Mouse (Mus musculus): ENCODE measurements around the gene Klf5.

DNA sequence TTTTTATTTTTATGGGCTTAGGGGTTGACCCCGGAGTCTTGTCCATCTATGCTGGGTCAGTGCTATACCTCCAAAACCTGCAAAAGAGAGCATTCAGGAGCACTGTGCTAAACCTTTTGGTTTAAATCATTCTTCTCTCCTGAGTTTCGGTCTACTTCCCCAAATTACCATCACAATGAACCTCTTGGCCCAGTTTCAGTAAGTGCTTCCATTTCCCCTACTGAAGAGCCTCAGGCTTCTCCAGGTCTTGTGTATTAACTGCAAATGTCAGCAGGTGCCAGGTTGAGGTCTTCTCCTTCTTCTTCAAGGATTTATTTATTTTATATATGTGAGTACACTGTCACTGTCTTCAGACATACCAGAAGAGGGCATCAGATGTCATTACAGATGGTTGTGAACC is 55.6 kb downstream of the Klf5 start:
- TF ChIP-seq CTCF (IDR thresholded peaks at IDR 0.05; ENCODE audit: low read depth, low read length) (no peak), POLR2A (IDR thresholded peaks at IDR 0.05; ENCODE audit: borderline replicate concordance, low read depth, low read length) (no peak)
